Mouse (Mus musculus) ovary, adult 2 months (tissue): ENCODE data around the gene Shc3. TPM values are rescaled to one million over a fixed set of nuclear protein-coding genes. Genes with fewer than 3 reads are reported as not detected.

Experiments
- polyA plus RNA-seq: library from polyadenylated mRNA; depleted of rRNA; stranded (reverse); fragments of >200 nt; gene quantifications from 2 replicates; pipeline ENCODE4 v1.2.3, GENCODE M21; 2012; rRNA removed

Shc3 gene
- 1.7 and 1.8 TPM in 2 replicates for polyA plus RNA-seq

DNA sequence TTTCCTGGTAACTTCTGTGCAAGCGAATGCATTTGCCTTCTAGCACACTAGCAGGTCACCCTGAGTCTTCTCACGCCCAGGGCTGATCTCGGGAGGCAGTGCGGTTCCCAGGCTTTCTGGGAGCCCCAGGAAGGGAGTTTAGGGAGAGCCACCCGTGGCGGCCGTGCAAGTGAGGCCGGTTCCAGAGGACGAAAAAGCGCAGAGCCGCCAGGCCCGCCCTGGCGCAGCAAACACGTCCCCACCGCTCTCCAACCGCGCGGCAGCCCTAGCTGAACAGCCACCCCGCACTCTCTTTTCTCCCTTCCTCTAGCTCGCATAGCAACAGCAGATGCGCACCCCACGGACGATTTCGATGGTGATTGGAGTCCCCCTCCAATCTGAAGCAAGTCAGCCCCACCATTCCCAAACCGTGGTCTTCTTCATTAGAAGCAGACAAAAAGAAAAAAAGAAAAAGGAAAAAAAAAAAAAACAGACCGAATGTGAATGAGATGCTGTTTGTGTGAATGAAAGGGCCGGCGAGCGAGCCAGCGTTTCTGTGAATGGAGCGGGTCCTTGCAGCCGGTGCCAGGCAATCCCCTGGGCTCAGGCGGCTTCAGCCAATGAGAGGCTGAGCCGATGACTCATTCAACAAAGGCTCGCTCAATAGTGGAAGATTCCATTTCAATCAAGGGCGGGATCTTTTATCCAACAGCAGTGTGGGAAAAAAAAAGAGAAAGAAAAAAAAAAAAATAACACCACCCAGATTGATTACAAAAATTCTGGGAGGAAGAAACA lies at the start of gene Shc3:
TSS of gene Shc3 (minus strand) at position 509 of the 774 bp plus-strand sequence.

DNA sequence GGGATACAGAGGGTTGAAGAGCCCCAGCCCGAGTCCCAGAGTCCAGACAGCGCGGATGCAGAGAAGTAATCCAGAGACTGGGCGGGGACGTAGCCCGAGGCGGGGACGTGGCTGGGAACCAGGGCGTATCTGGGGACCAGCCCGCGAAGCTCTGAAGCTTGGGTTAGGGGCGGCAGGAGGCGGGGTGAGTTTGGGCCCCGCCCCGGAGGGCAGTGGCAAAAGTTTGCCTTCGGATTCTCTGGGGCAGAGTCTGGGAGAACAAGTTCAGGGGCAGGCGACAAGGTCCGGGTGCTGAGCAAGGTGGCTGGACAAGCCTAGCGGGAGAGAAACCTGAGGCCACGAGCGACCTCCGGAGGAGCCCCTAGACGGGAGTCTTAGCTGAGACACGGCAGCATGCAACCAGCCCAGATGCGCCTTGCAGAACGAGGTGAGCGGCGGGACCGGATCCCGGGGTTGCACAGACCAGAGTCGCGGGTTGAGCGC lies 160.7 kb downstream of the Shc3 start, which contains the start of gene S1pr3:
TSS of gene S1pr3 (plus strand) at position 121 of the 483 bp plus-strand sequence.

Other genes with a start within 250 kb of the Shc3 start
- gene S1pr3, start 160.8 kb downstream of the Shc3 start, polyA plus RNA-seq, result 7.6 and 9.4 TPM in 2 replicates
- gene Cks2, start 75.8 kb upstream of the Shc3 start, polyA plus RNA-seq, result 28.8 and 55.1 TPM in 2 replicates
- gene Secisbp2, start 82.3 kb upstream of the Shc3 start, polyA plus RNA-seq, result 26.3 and 26.6 TPM in 2 replicates
- gene Sema4d, start 224.3 kb upstream of the Shc3 start, polyA plus RNA-seq, result 12.7 and 12.8 TPM in 2 replicates